Mouse (Mus musculus): ENCODE measurements around the gene C2cd2.
"Not testable (repeated sequence)": the region's sequence is repeated elsewhere in the genome, so short reads cannot be mapped to it uniquely, and the experiment has no call there.

The C2cd2 gene

GRCm38 (mm10) chr16:97962151-97962948 lies at the start of gene C2cd2, which contains the start of gene Zbtb21:
Gene C2cd2, minus strand, starts transcription at chr16:97962598.
Gene Zbtb21, minus strand, starts transcription at chr16:97962622.
- peak; percentile 83 for DNase-seq (ENCODE audit: low read depth, low spot score)

- DNase-seq (ENCODE audit: low read depth, low spot score), result not testable (repeated sequence)
These were observed 35.0 kb upstream of the C2cd2 start for GRCm38 (mm10) chr16:97997383-97997731.

- peak; percentile 76 for DNase-seq (ENCODE audit: low read depth, low spot score)
These were observed 34.4 kb upstream of the C2cd2 start, which contains the start of gene B230307C23Rik for GRCm38 (mm10) chr16:97996616-97997382. Gene B230307C23Rik, plus strand, starts transcription at chr16:97997315.

- no peak for DNase-seq (ENCODE audit: low read depth, low spot score)
These were observed 33.6 kb upstream of the C2cd2 start for GRCm38 (mm10) chr16:97995849-97996615.

- not testable (repeated sequence) for DNase-seq (ENCODE audit: low read depth, low spot score)
These were observed 30.1 kb upstream of the C2cd2 start for GRCm38 (mm10) chr16:97992477-97992876.

GRCm38 (mm10) chr16:97991517-97991916 lies 29.1 kb upstream of the C2cd2 start:
- DNase-seq (ENCODE audit: low read depth, low spot score), result no peak

GRCm38 (mm10) chr16:97984589-97984988 lies 22.2 kb upstream of the C2cd2 start:
- DNase-seq (ENCODE audit: low read depth, low spot score), result no peak

- DNase-seq (ENCODE audit: low read depth, low spot score), result no peak
These were observed 19.0 kb upstream of the C2cd2 start for GRCm38 (mm10) chr16:97981362-97981761.

GRCm38 (mm10) chr16:97977722-97978121 lies 15.3 kb upstream of the C2cd2 start:
- no peak for DNase-seq (ENCODE audit: low read depth, low spot score)

GRCm38 (mm10) chr16:97977277-97977676 lies 14.9 kb upstream of the C2cd2 start:
- DNase-seq (ENCODE audit: low read depth, low spot score), result no peak

GRCm38 (mm10) chr16:97963956-97964540 lies 1.6 kb upstream of the C2cd2 start:
- no peak for DNase-seq (ENCODE audit: low read depth, low spot score)

- DNase-seq (ENCODE audit: low read depth, low spot score), result no peak
These were observed 832 bp downstream of the C2cd2 start for GRCm38 (mm10) chr16:97961381-97962150.

- no peak for DNase-seq (ENCODE audit: low read depth, low spot score)
These were observed 2.0 kb downstream of the C2cd2 start for GRCm38 (mm10) chr16:97960348-97960747.

GRCm38 (mm10) chr16:97958401-97958973 lies 3.9 kb downstream of the C2cd2 start:
- no peak for DNase-seq (ENCODE audit: low read depth, low spot score)

- no peak for DNase-seq (ENCODE audit: low read depth, low spot score)
These were observed 4.8 kb downstream of the C2cd2 start for GRCm38 (mm10) chr16:97957626-97958025.

GRCm38 (mm10) chr16:97956011-97956410 lies 6.4 kb downstream of the C2cd2 start:
- DNase-seq (ENCODE audit: low read depth, low spot score), result no peak

GRCm38 (mm10) chr16:97953300-97953699 lies 9.1 kb downstream of the C2cd2 start:
- DNase-seq (ENCODE audit: low read depth, low spot score), result no peak

GRCm38 (mm10) chr16:97952801-97953200 lies 9.6 kb downstream of the C2cd2 start:
- no peak for DNase-seq (ENCODE audit: low read depth, low spot score)

- DNase-seq (ENCODE audit: low read depth, low spot score), result no peak
These were observed 10.0 kb downstream of the C2cd2 start for GRCm38 (mm10) chr16:97952371-97952770.

- no peak for DNase-seq (ENCODE audit: low read depth, low spot score)
These were observed 12.3 kb downstream of the C2cd2 start for GRCm38 (mm10) chr16:97950061-97950460.

Measured in c-Kit-negative CD71-positive TER-119-positive erythroid progenitor cells, embryonic 14.5 days (primary cell).